Comparison of ENCODE assay signal across 27 mouse cellular contexts in the genomic region with DNA sequence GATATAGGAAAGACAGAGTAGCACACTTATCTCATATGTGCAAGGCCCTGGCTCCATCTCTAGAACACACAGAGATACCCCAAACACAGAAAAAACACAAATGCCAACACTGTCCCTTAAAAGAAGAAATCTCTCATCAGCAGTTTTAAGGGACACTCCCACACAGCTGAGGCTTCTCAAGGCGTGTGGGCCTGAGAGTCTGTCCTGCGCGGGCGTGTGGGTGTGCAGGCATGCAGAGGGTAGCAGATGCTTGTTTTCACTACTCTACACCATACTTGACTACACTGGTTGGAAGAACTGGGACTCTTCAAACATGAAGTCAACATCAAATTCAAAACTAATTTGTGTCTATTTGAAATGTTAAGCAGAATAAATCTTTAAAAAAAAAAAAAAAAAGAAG. TPM values are rescaled to one million over a fixed set of nuclear protein-coding genes. Genes with fewer than 3 reads are reported as not detected.
A peak's percentile ranks its signal among the peaks of the same experiment; 100 is the strongest.
DNase-seq lines count a peak whose midpoint lies in the region; ATAC-seq and TF ChIP-seq lines count a peak whose summit lies in the region.
"Had no signal": no experiment of that assay in that cellular context is flagged by ENCODE, and none has a peak within 500 bp of the region (broad histone marks: within the 10 kb centered on the region; RNA-seq: fewer than 3 reads in every experiment).

No protein-coding gene starts in this region.

- no peak overlapping the region for H3K4me2 ChIP-seq in intestine, postnatal 0 days (replicated peaks; ENCODE audit: low read depth)
- no peak overlapping the region for H3K4me2 ChIP-seq in midbrain, embryonic 14.5 days (ENCODE audit: low read length)
- H3K4me2 ChIP-seq: heart, embryonic 15.5 days; hindbrain, embryonic 13.5 days; liver, embryonic 13.5 days; midbrain, embryonic 13.5 days had no signal

- H3K4me1 ChIP-seq in intestine, postnatal 0 days (replicated peaks; ENCODE audit: control insufficient read depth, insufficient read depth, low read length): no peaks in the 10 kb centered on the region
- no peaks in the 10 kb centered on the region for H3K4me1 ChIP-seq in midbrain, embryonic 14.5 days (ENCODE audit: control insufficient read depth, insufficient read depth, low read length)
- H3K4me1 ChIP-seq: forebrain, embryonic 10.5 days; heart, embryonic 15.5 days; hindbrain, embryonic 13.5 days; midbrain, embryonic 13.5 days had no signal

- DNase-seq in kidney, postnatal 4 days: peak; percentile 22 to 52
- DNase-seq in kidney, adult 11 months: no peak
- DNase-seq in left cerebral cortex, adult 9 months (ENCODE audit: low spot score in 2 of 2): peak; percentile 20 to 66
- DNase-seq in left cerebral cortex, postnatal 4 days: no peak
- DNase-seq in brain, adult 2 months (ENCODE audit: low read depth, low spot score): peak; percentile 70
- DNase-seq in layer of hippocampus, postnatal 36 days: peak; percentile 21 to 43
- no peak for DNase-seq in midbrain, embryonic 14.5 days
- DNase-seq: adrenal gland, postnatal 14 days; cerebellum, adult 9-11 months; heart, postnatal 36 days; kidney, adult 8-10 months; kidney, postnatal 10 days; liver, embryonic 13.5 days; lung, adult 2 months; lung, postnatal 14 days; spleen, adult 18-20 months; thymus, postnatal 25 days had no signal

- peaks cover 94% of the 10 kb centered on the region for H3K36me3 ChIP-seq in intestine, postnatal 0 days (ENCODE audit: control insufficient read depth, insufficient read depth)
- peaks cover 94% of the 10 kb centered on the region for H3K36me3 ChIP-seq in midbrain, embryonic 14.5 days (ENCODE audit: control insufficient read depth, insufficient read depth, low read length)

- H3K27me3 ChIP-seq in intestine, postnatal 0 days (replicated peaks; ENCODE audit: control insufficient read depth, insufficient read depth, low read length): no peaks in the 10 kb centered on the region
- no peaks in the 10 kb centered on the region for H3K27me3 ChIP-seq in midbrain, embryonic 14.5 days (ENCODE audit: control insufficient read depth, insufficient read depth, low read length)
- H3K27me3 ChIP-seq: heart, embryonic 15.5 days; hindbrain, embryonic 13.5 days; liver, embryonic 13.5 days; midbrain, embryonic 13.5 days had no signal

- ATAC-seq in intestine, postnatal 0 days: no peak
- ATAC-seq in midbrain, embryonic 14.5 days (ENCODE audit: low FRiP score, low TSS enrichment): no peak
- ATAC-seq: CD4-positive, CD25-positive, alpha-beta regulatory T cell, adult 4 months; forebrain, embryonic 16.5 days; midbrain, embryonic 13.5 days had no signal

- TF ChIP-seq CTCF in intestine, postnatal 0 days (IDR thresholded peaks at IDR 0.05; ENCODE audit: low read depth): no peak

- H3K27ac ChIP-seq in intestine, postnatal 0 days (ENCODE audit: low read depth, low read length): no peak overlapping the region
- H3K27ac ChIP-seq in midbrain, embryonic 14.5 days (replicated peaks; ENCODE audit: low read depth, low read length): no peak overlapping the region
- H3K27ac ChIP-seq: forebrain, embryonic 10.5 days; heart, embryonic 15.5 days; hindbrain, embryonic 13.5 days; liver, embryonic 13.5 days; midbrain, embryonic 13.5 days had no signal

- WGBS in intestine, postnatal 0 days: 86% methylated on average over 4 of the region's 4 CpGs
- WGBS in midbrain, embryonic 14.5 days: 92% methylated on average over 4 of the region's 4 CpGs

- H3K9me3 ChIP-seq in intestine, postnatal 0 days (ENCODE audit: control insufficient read depth): no peaks in the 10 kb centered on the region
- no peaks in the 10 kb centered on the region for H3K9me3 ChIP-seq in midbrain, embryonic 14.5 days (ENCODE audit: control insufficient read depth, low read length)
- H3K9me3 ChIP-seq: forebrain, embryonic 10.5 days; heart, embryonic 15.5 days; hindbrain, embryonic 13.5 days; liver, embryonic 13.5 days; midbrain, embryonic 13.5 days had no signal

- H3K4me3 ChIP-seq in intestine, postnatal 0 days (ENCODE audit: low read depth, low read length): no peak overlapping the region
- H3K4me3 ChIP-seq in midbrain, embryonic 14.5 days (replicated peaks; ENCODE audit: low read depth, low read length): no peak overlapping the region
- H3K4me3 ChIP-seq: forebrain, embryonic 10.5 days; heart, embryonic 15.5 days; hindbrain, embryonic 13.5 days; liver, embryonic 13.5 days; midbrain, embryonic 13.5 days had no signal

- intact Hi-C loops in left cerebral cortex, postnatal 4 days (cut with DNase I): no loop called here

- no peak overlapping the region for H3K9ac ChIP-seq in intestine, postnatal 0 days (ENCODE audit: low read depth, low read length)
- H3K9ac ChIP-seq in midbrain, embryonic 14.5 days (replicated peaks; ENCODE audit: low read length): no peak overlapping the region
- H3K9ac ChIP-seq: heart, embryonic 15.5 days; hindbrain, embryonic 13.5 days; liver, embryonic 13.5 days; midbrain, embryonic 13.5 days had no signal

RNA-seq across cellular contexts. Expression of a gene that starts 16.6 kb away (rescaled TPM):
- 10 to 100 TPM; 61.4 to 67.1 TPM for total RNA-seq in left cerebral cortex, postnatal 4 days (2021)
- total RNA-seq in layer of hippocampus, postnatal 36 days (2021): 10 to 100 TPM; 70.3 to 74.4 TPM
- polyA plus RNA-seq in intestine, postnatal 0 days (2015; fragmentation: Nextera tagmentation; extraction: Ambion mirVana): 18.6 and 19.1 TPM in 2 replicates
- 30.3 and 39.7 TPM in 2 replicates for polyA plus RNA-seq in midbrain, embryonic 14.5 days (2014; fragmentation: Nextera tagmentation; extraction: Ambion mirVana)

RNA-seq across cellular contexts. Expression of a gene that starts 19.7 kb away (rescaled TPM):
- under 1 TPM in 1 of 2 experiments, not detected in 1; 0.08 TPM for total RNA-seq in left cerebral cortex, postnatal 4 days (2021)
- not detected for total RNA-seq in layer of hippocampus, postnatal 36 days (2021)
- polyA plus RNA-seq in intestine, postnatal 0 days (2015; fragmentation: Nextera tagmentation; extraction: Ambion mirVana): 0.13 and 0.17 TPM in 2 replicates
- polyA plus RNA-seq in midbrain, embryonic 14.5 days (2014; fragmentation: Nextera tagmentation; extraction: Ambion mirVana): 2.0 and 2.1 TPM in 2 replicates
- total RNA-seq: adrenal gland, postnatal 14 days; gastrocnemius, adult 8-10 months; heart, postnatal 36 days; left cerebral cortex, adult 8-10 months had no signal
- polyA plus RNA-seq: cortical plate, adult 2 months had no signal

RNA-seq across cellular contexts. Expression of a gene that starts 44.8 kb away (rescaled TPM):
- total RNA-seq in left cerebral cortex, postnatal 4 days (2021): 1 to 10 TPM; 7.6 to 7.7 TPM
- total RNA-seq in layer of hippocampus, postnatal 36 days (2021): 10 to 100 TPM; 12.6 to 14.9 TPM
- polyA plus RNA-seq in intestine, postnatal 0 days (2015; fragmentation: Nextera tagmentation; extraction: Ambion mirVana): 3.6 and 3.7 TPM in 2 replicates
- polyA plus RNA-seq in midbrain, embryonic 14.5 days (2014; fragmentation: Nextera tagmentation; extraction: Ambion mirVana): 2.0 and 2.5 TPM in 2 replicates

Comparison
In these comparisons a context has a peak if more than half of its experiments do, and no peak if none do; other contexts are left out.
1. DNase-seq: peak in kidney, postnatal 4 days (2 of 2), left cerebral cortex, adult 9 months (2 of 2), brain, adult 2 months (single experiment) and layer of hippocampus, postnatal 36 days (2 of 2); none in kidney, adult 11 months (single experiment), left cerebral cortex, postnatal 4 days (single experiment) and midbrain, embryonic 14.5 days (single experiment).